In genomic region chr10:43021017-43021416, GRCm38 (mm10) we compare ENCODE assay signal across 8 mouse cellular contexts.
A peak's percentile ranks its signal among the peaks of the same experiment; 100 is the strongest.
DNase-seq lines count a peak whose midpoint lies in the region; ATAC-seq and TF ChIP-seq lines count a peak whose summit lies in the region.

No protein-coding gene starts in this region.

- no peaks in the 10 kb centered on the region for H3K9me3 ChIP-seq in hindbrain, embryonic 14.5 days (ENCODE audit: control insufficient read depth, low read length)
- H3K9me3 ChIP-seq in midbrain, postnatal 0 days (ENCODE audit: low read length): no peaks in the 10 kb centered on the region

- H3K4me3 ChIP-seq in hindbrain, embryonic 14.5 days (replicated peaks; ENCODE audit: low read length): peak overlapping the region; percentile 46
- peak overlapping the region; percentile 46 for H3K4me3 ChIP-seq in midbrain, postnatal 0 days (ENCODE audit: low read depth, low read length)

- peak overlapping the region; percentile 60 for H3K9ac ChIP-seq in hindbrain, embryonic 14.5 days
- peak overlapping the region; percentile 66 for H3K9ac ChIP-seq in midbrain, postnatal 0 days (replicated peaks; ENCODE audit: low read length, poor library complexity, severe bottlenecking)

- 6% methylated on average over 35 of the region's 35 CpGs for WGBS in hindbrain, embryonic 14.5 days
- WGBS in midbrain, postnatal 0 days: 18% methylated on average over 35 of the region's 35 CpGs

- H3K27me3 ChIP-seq in hindbrain, embryonic 14.5 days (ENCODE audit: control insufficient read depth, insufficient read depth, low read length): peaks cover 6% of the 10 kb centered on the region; the same call in 1 of the 2 replicates
- H3K27me3 ChIP-seq in midbrain, postnatal 0 days (ENCODE audit: insufficient read depth, low read length): no peaks in the 10 kb centered on the region

- ATAC-seq in hindbrain, embryonic 14.5 days (ENCODE audit: low FRiP score): peak; percentile 15; the same call in 1 of the 2 replicates
- 0 out of 2 replicates have a peak, but pooled peaks have one; percentile 47 for ATAC-seq in midbrain, postnatal 0 days (ENCODE audit: low FRiP score)

- intact Hi-C loops in left cerebral cortex, postnatal 4 days (cut with DNase I): loop anchor here (10.0 kb wide), 1 partner anchor 154 kb away; the partner anchor contains the start of genes 9030612E09Rik and Sobp
- intact Hi-C loops in left cerebral cortex, postnatal 14 days (cut with DNase I): loop anchor here (5.0 kb wide), 1 partner anchor 151 kb away; the partner anchor contains the start of genes 9030612E09Rik and Sobp

- peaks cover 13% of the 10 kb centered on the region for H3K36me3 ChIP-seq in hindbrain, embryonic 14.5 days (replicated peaks; ENCODE audit: control insufficient read depth, insufficient read depth)
- H3K36me3 ChIP-seq in midbrain, postnatal 0 days (ENCODE audit: insufficient read depth, low read length): no peaks in the 10 kb centered on the region

- peak; percentile 45 for DNase-seq in left cerebral cortex, postnatal 4 days
- no peak for DNase-seq in left cerebral cortex, postnatal 14 days (ENCODE audit: low spot score in 2 of 2)
- DNase-seq in cerebellum, postnatal 10 days: peak; percentile 79 to 80
- no peak for DNase-seq in hindbrain, embryonic 14.5 days (ENCODE audit: low spot score)
- no peak for DNase-seq in midbrain, postnatal 0 days (ENCODE audit: low spot score)
- DNase-seq in layer of hippocampus, adult 8-10 months (ENCODE audit: low spot score in 2 of 2): no peak
- no peak for DNase-seq in gastrocnemius, adult 8-10 months (ENCODE audit: low spot score in 2 of 2)
- no peak for DNase-seq in layer of hippocampus, postnatal 14 days (ENCODE audit: low spot score in 2 of 2)

- peak overlapping the region; percentile 90 for H3K4me2 ChIP-seq in hindbrain, embryonic 14.5 days (replicated peaks)
- peak overlapping the region; percentile 95 for H3K4me2 ChIP-seq in midbrain, postnatal 0 days (ENCODE audit: low read depth, low read length, poor library complexity, severe bottlenecking)

- no peak for TF ChIP-seq CTCF in midbrain, postnatal 0 days (IDR thresholded peaks at IDR 0.05)

- peaks cover 15% of the 10 kb centered on the region for H3K4me1 ChIP-seq in hindbrain, embryonic 14.5 days (replicated peaks; ENCODE audit: control insufficient read depth, insufficient read depth, low read length)
- peaks cover 12% of the 10 kb centered on the region for H3K4me1 ChIP-seq in midbrain, postnatal 0 days (ENCODE audit: insufficient read depth, low read length)

- H3K27ac ChIP-seq in hindbrain, embryonic 14.5 days: no peak overlapping the region
- H3K27ac ChIP-seq in midbrain, postnatal 0 days (ENCODE audit: low read depth, low read length): peak overlapping the region; percentile 26; the same call in 1 of the 2 replicates

Comparison
In these comparisons a context has a peak if more than half of its experiments do, and no peak if none do; other contexts are left out.
1. DNase-seq: peak in left cerebral cortex, postnatal 4 days (single experiment) and cerebellum, postnatal 10 days (2 of 2); none in left cerebral cortex, postnatal 14 days (0 of 2), hindbrain, embryonic 14.5 days (single experiment), midbrain, postnatal 0 days (single experiment), layer of hippocampus, adult 8-10 months (0 of 2), gastrocnemius, adult 8-10 months (0 of 2) and layer of hippocampus, postnatal 14 days (0 of 2).